ENCODE assay signal across 17 mouse cellular contexts in the genomic region with DNA sequence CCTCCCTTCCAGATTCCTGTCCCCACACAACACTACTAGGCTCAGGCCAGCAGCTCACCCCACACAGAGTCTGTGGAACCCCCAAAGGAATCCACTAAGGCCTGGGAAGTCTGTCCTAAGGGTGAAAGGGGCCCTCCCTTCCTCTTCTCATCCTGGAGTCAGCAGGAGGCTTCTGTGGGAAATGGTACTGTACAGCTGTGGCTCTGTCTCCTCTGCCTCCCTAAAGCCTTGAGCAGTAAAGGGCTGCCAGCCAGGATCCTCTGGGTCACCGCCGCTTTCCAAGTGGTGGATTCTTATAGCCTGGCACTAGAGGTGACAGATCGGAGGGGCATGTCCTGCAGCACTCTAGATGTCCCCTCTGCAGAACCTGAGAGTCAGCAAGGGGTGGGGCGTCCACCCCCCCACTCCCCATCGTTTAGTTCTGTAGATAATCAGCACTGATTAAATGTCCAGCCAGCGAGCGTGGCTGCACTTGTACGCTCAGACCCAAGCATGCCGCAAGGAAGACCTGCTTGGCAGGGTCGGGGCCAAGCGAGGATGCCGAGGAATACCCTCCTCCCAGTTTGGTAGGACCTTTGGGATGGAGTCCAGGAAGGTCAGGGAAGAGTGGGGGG. TPM values are rescaled to one million over a fixed set of nuclear protein-coding genes. Genes with fewer than 3 reads are reported as not detected.
DNase-seq lines count a peak whose midpoint lies in the region; ATAC-seq lines count a peak whose summit lies in the region.
"Had no signal": no experiment of that assay in that cellular context is flagged by ENCODE, and none has a peak within 500 bp of the region (broad histone marks: within the 10 kb centered on the region; RNA-seq: fewer than 3 reads in every experiment).

No protein-coding gene starts in this region.

- WGBS in heart, embryonic 15.5 days: 53% methylated on average over 12 of the region's 12 CpGs
- WGBS in stomach, embryonic 16.5 days: 57% methylated on average over 12 of the region's 12 CpGs
- WGBS in midbrain, embryonic 10.5 days: 91% methylated on average over 12 of the region's 12 CpGs

- no peak overlapping the region for H3K4me3 ChIP-seq in heart, embryonic 15.5 days
- H3K4me3 ChIP-seq in stomach, embryonic 16.5 days (replicated peaks; ENCODE audit: low read length): no peak overlapping the region
- no peak overlapping the region for H3K4me3 ChIP-seq in midbrain, embryonic 10.5 days
- H3K4me3 ChIP-seq: erythroblast, embryonic 14.5 days; midbrain, embryonic 12.5 days; neural tube, embryonic 15.5 days had no signal

- no peak overlapping the region for H3K9ac ChIP-seq in heart, embryonic 15.5 days
- 0 out of 2 replicates have a peak overlapping the region, but pooled peaks have one; percentile 32 for H3K9ac ChIP-seq in stomach, embryonic 16.5 days (ENCODE audit: low read length)
- H3K9ac ChIP-seq: midbrain, embryonic 12.5 days; neural tube, embryonic 15.5 days had no signal

- no peak overlapping the region for H3K4me2 ChIP-seq in heart, embryonic 15.5 days
- H3K4me2 ChIP-seq in stomach, embryonic 16.5 days (ENCODE audit: low read depth, low read length): no peak overlapping the region
- H3K4me2 ChIP-seq: liver, embryonic 11.5 days; midbrain, embryonic 12.5 days; neural tube, embryonic 15.5 days had no signal

- DNase-seq in urinary bladder, adult 2 months (ENCODE audit: low spot score): peak; percentile 28
- DNase-seq in urinary bladder, postnatal 25 days (ENCODE audit: low spot score): no peak
- peak; percentile 60 for DNase-seq in heart, adult 8-10 months (ENCODE audit: low spot score)
- no peak for DNase-seq in midbrain, embryonic 10.5 days (ENCODE audit: low spot score)
- DNase-seq: cerebellum, postnatal 25 days; kidney, postnatal 4 days; lung, adult 2 months; thymus, adult 18-20 months had no signal

- peaks cover 63% of the 10 kb centered on the region for H3K4me1 ChIP-seq in heart, embryonic 15.5 days (replicated peaks)
- H3K4me1 ChIP-seq in stomach, embryonic 16.5 days (ENCODE audit: control insufficient read depth, insufficient read depth, low read length): peaks cover 43% of the 10 kb centered on the region
- peaks cover 11% of the 10 kb centered on the region for H3K4me1 ChIP-seq in midbrain, embryonic 10.5 days
- H3K4me1 ChIP-seq: midbrain, embryonic 12.5 days had no signal

- H3K36me3 ChIP-seq in heart, embryonic 15.5 days: peaks cover 43% of the 10 kb centered on the region; the same call in 1 of the 2 replicates
- H3K36me3 ChIP-seq in stomach, embryonic 16.5 days (ENCODE audit: control insufficient read depth, insufficient read depth, low read length): no peaks in the 10 kb centered on the region; the same call in 1 of the 2 replicates
- peaks cover 63% of the 10 kb centered on the region for H3K36me3 ChIP-seq in midbrain, embryonic 10.5 days

- H3K27me3 ChIP-seq in heart, embryonic 15.5 days: no peaks in the 10 kb centered on the region
- H3K27me3 ChIP-seq in stomach, embryonic 16.5 days (ENCODE audit: control insufficient read depth, insufficient read depth, low read length): no peaks in the 10 kb centered on the region
- no peaks in the 10 kb centered on the region for H3K27me3 ChIP-seq in midbrain, embryonic 10.5 days (ENCODE audit: low read depth, poor library complexity, severe bottlenecking)
- H3K27me3 ChIP-seq: midbrain, embryonic 12.5 days; neural tube, embryonic 15.5 days had no signal

- H3K27ac ChIP-seq in heart, embryonic 15.5 days: peak overlapping the region; percentile 54
- no peak overlapping the region for H3K27ac ChIP-seq in stomach, embryonic 16.5 days (ENCODE audit: low read length)
- H3K27ac ChIP-seq in midbrain, embryonic 10.5 days (replicated peaks): no peak overlapping the region
- H3K27ac ChIP-seq: macrophage; midbrain, embryonic 12.5 days; neural tube, embryonic 15.5 days had no signal

- H3K9me3 ChIP-seq in heart, embryonic 15.5 days (replicated peaks): no peaks in the 10 kb centered on the region
- H3K9me3 ChIP-seq in stomach, embryonic 16.5 days (replicated peaks; ENCODE audit: control insufficient read depth, low read length): no peaks in the 10 kb centered on the region
- H3K9me3 ChIP-seq in midbrain, embryonic 10.5 days (replicated peaks): no peaks in the 10 kb centered on the region
- H3K9me3 ChIP-seq: midbrain, embryonic 12.5 days; neural tube, embryonic 15.5 days had no signal

- no peak for ATAC-seq in heart, embryonic 15.5 days (replicated peaks; ENCODE audit: insufficient number of reproducible peaks, insufficient read depth, low FRiP score, low read depth)
- no peak for ATAC-seq in stomach, embryonic 16.5 days (ENCODE audit: insufficient read depth, low FRiP score)
- no peak for ATAC-seq in erythroblast, adult 5-6 weeks (replicated peaks; ENCODE audit: low FRiP score, poor library complexity, severe bottlenecking)
- ATAC-seq: forebrain, embryonic 14.5 days had no signal

RNA-seq across cellular contexts. Expression of gene Mmp15, which starts 21.4 kb away (rescaled TPM):
- 17.1 and 27.3 TPM in 2 replicates for polyA plus RNA-seq in urinary bladder, adult 2 months (2012; rRNA removed)
- 10 to 100 TPM; 57.6 to 63.2 (median 58.0) TPM for total RNA-seq in heart, adult 8-10 months (2022)
- 35.2 and 42.8 TPM in 2 replicates for polyA plus RNA-seq in heart, embryonic 15.5 days (2015; fragmentation: Nextera tagmentation; extraction: Ambion mirVana)
- polyA plus RNA-seq in stomach, embryonic 16.5 days (2015; fragmentation: Nextera tagmentation; extraction: Ambion mirVana): 13.4 and 15.3 TPM in 2 replicates
- polyA plus RNA-seq in midbrain, embryonic 10.5 days (2016; fragmentation: Nextera tagmentation; extraction: Ambion mirVana): 12.8 and 14.8 TPM in 2 replicates
- total RNA-seq in erythroblast, adult 5-6 weeks (2015; ENCODE audit: low replicate concordance): not detected in 2 replicates
- not detected in 2 replicates for total RNA-seq in erythroblast, adult 5-6 weeks (2017; ENCODE audit: low replicate concordance)

RNA-seq across cellular contexts. Expression of gene Usb1, which starts 41.4 kb away (rescaled TPM):
- 34.5 and 43.1 TPM in 2 replicates for polyA plus RNA-seq in urinary bladder, adult 2 months (2012; rRNA removed)
- total RNA-seq in heart, adult 8-10 months (2022): 10 to 100 TPM; 11.3 to 14.0 (median 13.2) TPM
- polyA plus RNA-seq in heart, embryonic 15.5 days (2015; fragmentation: Nextera tagmentation; extraction: Ambion mirVana): 26.7 and 32.0 TPM in 2 replicates
- 38.7 and 42.0 TPM in 2 replicates for polyA plus RNA-seq in stomach, embryonic 16.5 days (2015; fragmentation: Nextera tagmentation; extraction: Ambion mirVana)
- 47.7 and 50.1 TPM in 2 replicates for polyA plus RNA-seq in midbrain, embryonic 10.5 days (2016; fragmentation: Nextera tagmentation; extraction: Ambion mirVana)
- 7.9 and 8.1 TPM in 2 replicates for total RNA-seq in erythroblast, adult 5-6 weeks (2015; ENCODE audit: low replicate concordance)
- 6.1 and 8.0 TPM in 2 replicates for total RNA-seq in erythroblast, adult 5-6 weeks (2017; ENCODE audit: low replicate concordance)

RNA-seq across cellular contexts. Expression of gene Zfp319, which starts 41.7 kb away (rescaled TPM):
- 6.8 and 7.9 TPM in 2 replicates for polyA plus RNA-seq in urinary bladder, adult 2 months (2012; rRNA removed)
- total RNA-seq in heart, adult 8-10 months (2022): 1 to 10 TPM; 7.4 to 9.5 (median 7.9) TPM
- 4.9 and 7.3 TPM in 2 replicates for polyA plus RNA-seq in heart, embryonic 15.5 days (2015; fragmentation: Nextera tagmentation; extraction: Ambion mirVana)
- 6.5 and 7.0 TPM in 2 replicates for polyA plus RNA-seq in stomach, embryonic 16.5 days (2015; fragmentation: Nextera tagmentation; extraction: Ambion mirVana)
- polyA plus RNA-seq in midbrain, embryonic 10.5 days (2016; fragmentation: Nextera tagmentation; extraction: Ambion mirVana): 11.1 and 14.1 TPM in 2 replicates
- 2.5 and 3.3 TPM in 2 replicates for total RNA-seq in erythroblast, adult 5-6 weeks (2015; ENCODE audit: low replicate concordance)
- 0.14 and 0.17 TPM in 2 replicates for total RNA-seq in erythroblast, adult 5-6 weeks (2017; ENCODE audit: low replicate concordance)

Comparison
In these comparisons a context has a peak if more than half of its experiments do, and no peak if none do; other contexts are left out.
1. DNase-seq: peak in urinary bladder, adult 2 months (single experiment) and heart, adult 8-10 months (single experiment); none in urinary bladder, postnatal 25 days (single experiment) and midbrain, embryonic 10.5 days (single experiment).